Mouse (Mus musculus) lung, embryonic 14.5 days (tissue): Measurements from ENCODE around the gene 4930404N11Rik. TPM values are rescaled to one million over a fixed set of nuclear protein-coding genes. Genes with fewer than 3 reads are reported as not detected.

Source experiments
- ATAC-seq: fragments of 200-750 bp; cut with Nextera tagmentation; 2 replicates; pipeline ENCODE4 v1.8.0; 2017; ENCODE audit warnings: mild to moderate bottlenecking, moderate TSS enrichment, moderate library complexity; ENCODE audit not compliant: insufficient read depth
- DNase-seq: peaks from one replicate; pipeline ENCODE4 v3.0.0-alpha.2; 2015
- H3K27ac ChIP-seq: fragments of 300-500 bp; sonication (generic); 2 replicates; pipeline ENCODE4 v1.5.1; 2014; ENCODE audit warnings: low read depth, mild to moderate bottlenecking, moderate library complexity
- H3K27me3 ChIP-seq: fragments of 300-500 bp; sonication (generic); 2 replicates; pipeline ENCODE4 v1.6.1; 2014; ENCODE audit warnings: low read length, control low read depth; ENCODE audit not compliant: insufficient read depth
- H3K36me3 ChIP-seq: fragments of 300-500 bp; sonication (generic); 2 replicates; pipeline ENCODE4 v1.6.1; 2014; ENCODE audit warnings: control low read depth; ENCODE audit not compliant: insufficient read depth
- H3K4me1 ChIP-seq: fragments of 300-500 bp; sonication (generic); 2 replicates; pipeline ENCODE4 v1.6.1; 2014; ENCODE audit warnings: antibody characterized with exemption, control low read depth; ENCODE audit not compliant: insufficient read depth
- H3K4me2 ChIP-seq: fragments of 300-500 bp; sonication (generic); 2 replicates; pipeline ENCODE4 v1.6.1; 2014; ENCODE audit warnings: mild to moderate bottlenecking
- H3K4me3 ChIP-seq: fragments of 300-500 bp; sonication (generic); 2 replicates; pipeline ENCODE4 v1.5.1; 2014; ENCODE audit warnings: low read depth, low read length
- H3K9ac ChIP-seq: fragments of 300-500 bp; sonication (generic); 2 replicates; pipeline ENCODE4 v1.6.1; 2014
- H3K9me3 ChIP-seq: fragments of 300-500 bp; sonication (generic); 2 replicates; pipeline ENCODE4 v1.6.1; 2016; ENCODE audit warnings: low read depth, low read length, control low read depth
- CTCF ChIP-seq: IDR thresholded peaks from 2 replicates; pipeline ENCODE4 v1.5.1; 2016; ENCODE audit warnings: antibody characterized with exemption, low read depth
- WGBS: fragments of 180-500 bp; shearing (Covaris S2); extraction: QIAGEN DNeasy Blood & Tissue Kit; methylation state at CpG from one replicate; pipeline ENCODE4 v1.1.7; 2014; 5-methylcytosine and 5-hydroxymethylcytosine counted together
- polyA plus RNA-seq: library from polyadenylated mRNA; unstranded; fragments of >200 nt; fragmentation: Nextera tagmentation; extraction: Ambion mirVana; gene quantifications from 2 replicates; pipeline ENCODE4 v1.2.1, GENCODE M21; 2014

Gene 4930404N11Rik
- polyA plus RNA-seq, 1 experiment from 2014 or later = 0.92 TPM

- H3K9me3 ChIP-seq = no peaks in the 10 kb centered on the region
- peaks cover 72% of the 10 kb centered on the region for H3K36me3 ChIP-seq
- H3K9ac ChIP-seq = peak overlapping the region; percentile 38; the same call in 1 of the 2 replicates
- peak overlapping the region; percentile 27 for H3K4me3 ChIP-seq
- peak overlapping the region; percentile 56 for H3K4me2 ChIP-seq
- 23% methylated on average over 31 of the region's 31 CpGs for WGBS
- no peaks in the 10 kb centered on the region for H3K27me3 ChIP-seq
- DNase-seq (peak; percentile 94), ATAC-seq (peak; percentile 15)
- H3K4me1 ChIP-seq = peaks cover 45% of the 10 kb centered on the region
- no peak; the same call in 1 of the 2 replicates for TF ChIP-seq CTCF
- H3K27ac ChIP-seq = peak overlapping the region; percentile 46; the same call in 1 of the 2 replicates
Measured at GRCm38 (mm10) chr10:81407539-81408423, 42.2 kb upstream of the 4930404N11Rik start.

GRCm38 (mm10) chr10:81406504-81407440, 41.2 kb upstream of the 4930404N11Rik start:
- Histone ChIP-seq H3K9me3 (no peaks in the 10 kb centered on the region), H3K4me2 (peak overlapping the region; percentile 56), H3K36me3 (peaks cover 67% of the 10 kb centered on the region), H3K27ac (peak overlapping the region; percentile 36; the same call in 1 of the 2 replicates), H3K4me1 (peaks cover 45% of the 10 kb centered on the region), H3K27me3 (no peaks in the 10 kb centered on the region), H3K4me3 (peak overlapping the region; percentile 27), H3K9ac (peak overlapping the region; percentile 38; the same call in 1 of the 2 replicates)
- DNase-seq (no peak), ATAC-seq (no peak)
- 38% methylated on average over 24 of the region's 24 CpGs for WGBS
- TF ChIP-seq CTCF = no peak

- Histone ChIP-seq H3K4me1 (peaks cover 43% of the 10 kb centered on the region), H3K36me3 (peaks cover 73% of the 10 kb centered on the region)
- no peak for ATAC-seq
Measured at GRCm38 (mm10) chr10:81405588-81406201, 40.1 kb upstream of the 4930404N11Rik start.

GRCm38 (mm10) chr10:81404720-81405119, 39.1 kb upstream of the 4930404N11Rik start:
- no peak for TF ChIP-seq CTCF
- Histone ChIP-seq H3K9me3 (no peaks in the 10 kb centered on the region), H3K9ac (no peak overlapping the region), H3K36me3 (peaks cover 83% of the 10 kb centered on the region), H3K4me3 (no peak overlapping the region), H3K4me2 (no peak overlapping the region), H3K27me3 (no peaks in the 10 kb centered on the region), H3K4me1 (peaks cover 43% of the 10 kb centered on the region), H3K27ac (no peak overlapping the region)
- no peak for ATAC-seq
- WGBS = 59% methylated on average over 18 of the region's 18 CpGs
- no peak for DNase-seq

More at GRCm38 (mm10) chr10:81405588-81406201, 40.1 kb upstream of the 4930404N11Rik start:
- DNase-seq = peak; percentile 63
- WGBS = 48% methylated on average over 13 of the region's 13 CpGs
- peak; percentile 74 for TF ChIP-seq CTCF
- no peaks in the 10 kb centered on the region for H3K9me3 ChIP-seq
- H3K4me2 ChIP-seq = no peak overlapping the region
- H3K9ac ChIP-seq = no peak overlapping the region
- H3K27ac ChIP-seq = no peak overlapping the region
- H3K27me3 ChIP-seq = no peaks in the 10 kb centered on the region
- no peak overlapping the region for H3K4me3 ChIP-seq

- Histone ChIP-seq H3K9ac (no peak overlapping the region), H3K27ac (no peak overlapping the region), H3K36me3 (peaks cover 85% of the 10 kb centered on the region), H3K9me3 (no peaks in the 10 kb centered on the region), H3K4me2 (no peak overlapping the region), H3K4me1 (peaks cover 43% of the 10 kb centered on the region), H3K27me3 (no peaks in the 10 kb centered on the region), H3K4me3 (no peak overlapping the region)
- no peak for TF ChIP-seq CTCF
- DNase-seq = no peak
- WGBS = 26% methylated on average over 9 of the region's 9 CpGs
- ATAC-seq = no peak
Measured at GRCm38 (mm10) chr10:81404082-81404481, 38.5 kb upstream of the 4930404N11Rik start.

GRCm38 (mm10) chr10:81403511-81403910, 37.9 kb upstream of the 4930404N11Rik start:
- peak overlapping the region; percentile 1; the same call in 1 of the 2 replicates for H3K9ac ChIP-seq
- no peaks in the 10 kb centered on the region for H3K9me3 ChIP-seq
- peaks cover 41% of the 10 kb centered on the region for H3K4me1 ChIP-seq
- no peak for TF ChIP-seq CTCF
- H3K4me3 ChIP-seq = no peak overlapping the region
- WGBS = 60% methylated on average over 10 of the region's 10 CpGs
- H3K4me2 ChIP-seq = no peak overlapping the region
- peak overlapping the region; percentile 88 for H3K27ac ChIP-seq
- DNase-seq (no peak), ATAC-seq (no peak)
- H3K27me3 ChIP-seq = no peaks in the 10 kb centered on the region
- H3K36me3 ChIP-seq = peaks cover 84% of the 10 kb centered on the region
